Mouse (Mus musculus) WW6 (cell line): Measurements from ENCODE around the gene Il20rb.

ENCODE experiments used
- DNase-seq: peaks from one replicate; pipeline ENCODE4 v3.0.0-alpha.2; 2013; ENCODE audit warnings: low read depth, low spot score

Il20rb gene

GRCm38 (mm10) chr9:100470936-100471604 lies 15.5 kb downstream of the Il20rb start:
- no peak for DNase-seq

GRCm38 (mm10) chr9:100470228-100470627 lies 16.4 kb downstream of the Il20rb start:
- no peak for DNase-seq

GRCm38 (mm10) chr9:100469681-100470080 lies 16.9 kb downstream of the Il20rb start:
- no peak for DNase-seq

DNA sequence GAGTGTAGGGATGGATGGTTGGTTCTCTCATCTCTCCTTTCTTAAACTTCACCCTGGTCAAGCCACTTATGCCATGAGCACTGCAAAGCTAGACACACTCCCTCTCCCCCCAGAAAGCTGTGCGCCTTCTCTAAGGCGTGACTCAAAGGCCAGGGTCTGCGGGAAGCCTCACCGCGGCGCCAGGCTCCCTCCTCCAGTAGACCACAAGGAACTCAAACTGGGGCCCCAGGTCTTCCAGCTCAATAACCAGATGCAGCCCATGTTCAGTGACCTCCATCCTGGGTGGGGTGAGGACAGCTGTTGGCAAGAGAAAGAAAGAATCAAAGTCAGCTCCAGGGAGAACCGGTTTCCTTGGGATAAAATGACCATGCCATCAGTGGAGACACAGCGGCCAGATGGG lies 18.4 kb downstream of the Il20rb start:
- DNase-seq = no peak

DNA sequence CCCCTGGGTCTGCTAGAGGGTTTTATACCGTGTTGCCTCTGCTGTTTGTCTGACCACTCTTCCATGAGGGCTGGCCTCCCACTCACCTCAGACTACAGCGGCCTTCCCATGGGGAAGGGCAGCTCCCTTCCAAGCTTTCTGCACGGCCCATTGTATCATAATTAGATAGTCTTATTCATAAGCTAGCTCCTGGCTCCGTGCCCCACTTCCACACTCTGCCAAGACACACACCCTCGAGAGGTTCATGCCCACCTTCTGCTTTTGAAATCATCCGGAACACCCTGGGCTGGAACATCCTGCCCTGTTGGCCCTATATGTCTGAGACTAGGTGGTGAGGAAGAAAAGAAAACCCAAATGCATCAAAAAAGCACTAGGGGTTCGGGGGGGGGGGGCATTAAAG lies 18.9 kb downstream of the Il20rb start:
- DNase-seq = no peak

DNA sequence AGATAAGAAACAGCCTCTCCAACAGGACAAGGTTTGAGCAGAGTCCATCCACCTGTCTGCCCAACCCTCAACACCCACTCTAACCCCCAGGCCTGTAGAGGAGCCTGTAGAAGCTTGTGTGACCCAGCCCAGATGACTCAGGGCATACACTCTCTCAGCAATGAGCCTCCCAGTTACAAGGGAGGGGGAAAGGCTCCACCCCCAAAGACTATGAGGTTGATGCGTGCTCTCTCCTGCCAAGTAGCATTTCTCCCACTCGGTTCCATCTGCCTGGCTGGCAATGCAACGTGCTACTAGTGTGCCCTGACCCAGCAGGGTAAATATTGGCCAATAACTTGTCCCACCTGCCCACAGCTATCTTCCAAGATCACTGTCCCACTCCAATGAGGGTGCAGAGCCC lies 19.8 kb downstream of the Il20rb start:
- DNase-seq = no peak

GRCm38 (mm10) chr9:100465988-100466387 lies 20.6 kb downstream of the Il20rb start:
- no peak for DNase-seq

- no peak for DNase-seq
Observed at GRCm38 (mm10) chr9:100465380-100465779, 21.2 kb downstream of the Il20rb start.

DNA sequence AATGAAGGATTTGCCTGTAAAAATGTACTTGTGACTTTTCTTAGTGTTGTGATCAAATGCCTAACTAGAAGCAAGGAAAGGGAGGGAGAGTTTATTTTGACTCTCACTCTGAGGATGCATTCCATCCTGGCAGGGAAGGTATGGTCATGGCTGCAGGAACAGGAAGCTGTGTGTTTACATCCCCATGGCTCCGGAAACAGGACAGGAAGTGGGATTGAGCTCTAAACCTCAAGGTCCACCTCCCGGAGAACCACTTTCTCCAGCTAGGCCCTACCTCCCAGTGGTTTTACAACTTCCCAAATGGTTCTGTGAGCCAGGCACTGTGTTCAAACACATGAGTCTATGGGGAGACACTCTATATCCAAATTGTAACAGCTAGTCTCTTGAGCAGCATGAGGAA lies 22.8 kb downstream of the Il20rb start:
- DNase-seq = no peak

GRCm38 (mm10) chr9:100462098-100462497 lies 24.5 kb downstream of the Il20rb start:
- no peak for DNase-seq

DNA sequence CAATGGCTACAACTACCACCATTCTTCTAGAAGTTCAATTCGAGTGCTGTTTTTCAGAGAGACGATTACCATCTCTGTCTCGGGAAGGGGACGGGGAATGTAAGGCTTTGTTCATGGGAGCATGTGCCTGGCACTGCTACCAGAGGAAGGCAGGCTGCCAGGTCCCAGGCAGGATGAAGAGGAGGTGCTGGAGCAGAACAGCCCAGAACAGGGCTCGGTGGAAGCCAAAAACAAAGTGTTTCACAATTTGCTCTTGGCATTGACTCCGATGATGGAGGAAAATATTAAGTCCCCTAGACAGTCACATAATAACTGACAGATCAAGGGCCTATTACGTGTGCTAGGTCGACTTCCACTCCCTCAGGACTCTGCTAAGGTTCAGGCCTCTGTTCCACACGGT lies 24.9 kb downstream of the Il20rb start:
- no peak for DNase-seq

- no peak for DNase-seq
Observed at GRCm38 (mm10) chr9:100460203-100460602, 26.4 kb downstream of the Il20rb start.

DNA sequence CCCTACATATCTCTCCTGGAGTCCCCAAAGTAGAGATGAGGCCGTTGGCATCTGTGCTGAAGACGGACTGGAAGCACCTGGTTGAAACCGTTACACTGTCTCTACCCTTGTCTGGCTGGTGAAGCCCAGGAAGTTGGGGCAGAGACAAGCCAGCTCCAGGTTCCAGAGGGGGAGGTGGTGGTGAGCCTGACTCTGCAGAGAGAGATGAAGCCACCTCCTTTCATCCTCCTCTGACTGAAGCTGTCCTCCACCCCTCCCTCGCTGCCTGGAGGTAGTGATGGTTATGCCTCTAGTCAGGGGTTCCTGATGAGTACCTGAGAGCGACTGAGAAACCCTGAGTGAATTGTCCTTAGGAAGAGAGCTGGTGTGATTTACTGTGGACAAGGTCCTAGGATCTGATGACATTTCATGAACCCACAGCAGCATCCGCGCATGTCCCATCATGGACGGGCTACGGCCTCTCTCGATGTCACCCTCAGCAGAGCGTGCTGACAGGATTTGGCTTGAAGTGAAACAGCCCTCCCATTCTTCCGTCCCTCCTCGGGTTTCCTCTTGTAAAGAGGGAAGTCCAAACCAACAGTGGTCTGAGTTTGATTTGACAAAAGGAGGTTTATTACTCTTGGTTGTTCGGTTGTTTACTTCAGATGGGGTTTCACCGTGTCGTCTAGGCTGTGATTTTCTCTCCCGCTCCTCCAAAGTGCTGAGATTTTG lies 28.5 kb downstream of the Il20rb start:
- no peak for DNase-seq

DNA sequence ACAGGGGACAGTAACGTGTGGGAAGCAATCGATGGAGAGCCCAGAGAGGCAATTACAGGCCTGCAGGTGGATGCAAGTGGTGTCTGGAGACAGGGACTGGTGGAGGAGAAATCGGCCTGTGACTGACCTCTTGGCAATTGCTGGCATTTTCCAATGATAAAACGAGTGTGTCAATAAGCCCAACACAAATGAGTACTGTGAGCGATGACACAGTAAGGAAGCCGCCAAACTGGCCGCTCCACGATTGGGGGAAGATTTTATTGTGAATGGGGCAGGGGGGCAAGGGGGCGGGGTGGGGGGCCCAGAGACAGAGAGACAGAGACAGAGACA lies 32.0 kb downstream of the Il20rb start:
- no peak for DNase-seq

- peak; percentile 65 for DNase-seq
Observed at GRCm38 (mm10) chr9:100453944-100454663, 32.5 kb downstream of the Il20rb start.

DNA sequence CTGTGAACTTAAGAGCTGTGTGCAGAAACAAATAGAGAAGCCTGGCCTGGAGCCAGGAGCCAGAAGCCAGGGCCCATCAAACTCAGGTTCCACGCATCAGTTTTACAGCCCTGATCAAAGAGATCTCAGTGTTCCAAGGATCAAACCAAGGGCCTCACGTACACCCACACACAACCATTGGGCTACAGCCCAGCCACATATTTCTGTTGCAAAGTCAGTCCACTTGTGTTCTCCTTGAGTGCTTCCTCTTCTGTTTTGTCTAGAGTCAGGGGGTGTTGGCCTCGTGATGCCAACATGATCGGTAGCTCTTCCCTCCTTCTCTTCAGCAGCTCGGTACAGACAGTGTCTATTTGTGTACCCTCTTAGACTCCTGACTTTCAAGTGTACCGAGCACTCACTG lies 34.2 kb downstream of the Il20rb start:
- no peak for DNase-seq

GRCm38 (mm10) chr9:100446059-100446686 lies 40.4 kb downstream of the Il20rb start:
- peak; percentile 61 for DNase-seq

DNA sequence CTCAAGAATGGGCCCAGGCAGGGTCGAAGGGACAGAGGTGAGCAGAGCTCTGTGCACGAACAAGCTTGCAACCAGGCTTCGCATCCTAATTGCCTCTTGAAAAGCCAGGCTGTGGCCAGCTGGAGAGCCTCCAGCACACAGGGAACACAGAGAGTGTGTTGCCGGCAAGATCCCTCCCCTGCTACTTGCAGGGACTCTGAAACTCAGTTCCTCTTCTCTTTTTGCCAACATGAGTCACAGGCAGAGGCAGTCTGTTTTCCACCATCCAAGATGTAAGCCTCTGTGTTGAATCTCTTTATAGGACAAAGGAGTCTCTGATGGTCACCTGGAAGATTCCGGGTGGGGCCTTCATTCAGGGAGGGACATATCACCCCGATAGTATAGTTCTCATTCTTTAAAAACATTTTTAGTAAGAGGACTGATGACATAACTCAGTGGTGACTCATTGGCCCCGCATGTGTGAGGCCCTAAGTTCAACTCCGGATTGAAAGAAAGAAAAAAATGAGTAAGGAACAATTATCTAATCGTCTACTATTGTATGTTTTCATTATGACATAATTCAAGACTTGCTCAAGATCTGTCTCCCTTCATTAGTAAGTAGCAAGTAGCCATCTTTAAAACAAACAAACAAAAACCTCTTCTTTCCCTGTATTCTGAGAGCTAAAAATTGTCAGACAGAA lies 46.3 kb downstream of the Il20rb start:
- DNase-seq = no peak

DNA sequence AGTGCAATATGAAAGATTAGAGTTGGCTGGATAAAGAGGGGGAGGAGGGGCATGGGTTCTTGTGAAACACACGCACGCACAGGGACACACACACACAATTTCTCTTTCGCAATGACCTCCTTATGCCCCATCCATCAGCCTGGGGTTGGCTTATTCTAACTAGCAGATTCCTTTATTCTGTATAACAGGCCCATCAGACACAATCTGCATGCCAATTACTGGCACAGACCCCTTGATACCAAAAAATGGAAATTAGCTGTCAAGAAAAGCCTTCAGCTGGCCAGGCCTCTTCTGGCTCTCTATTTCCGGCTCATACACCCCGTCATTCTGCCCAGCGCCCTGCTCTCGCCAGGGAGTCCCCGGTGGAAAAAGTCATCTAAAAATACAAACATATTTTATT lies 47.1 kb downstream of the Il20rb start:
- no peak for DNase-seq

- no peak for DNase-seq
Observed at GRCm38 (mm10) chr9:100438994-100439393, 47.6 kb downstream of the Il20rb start.

DNA sequence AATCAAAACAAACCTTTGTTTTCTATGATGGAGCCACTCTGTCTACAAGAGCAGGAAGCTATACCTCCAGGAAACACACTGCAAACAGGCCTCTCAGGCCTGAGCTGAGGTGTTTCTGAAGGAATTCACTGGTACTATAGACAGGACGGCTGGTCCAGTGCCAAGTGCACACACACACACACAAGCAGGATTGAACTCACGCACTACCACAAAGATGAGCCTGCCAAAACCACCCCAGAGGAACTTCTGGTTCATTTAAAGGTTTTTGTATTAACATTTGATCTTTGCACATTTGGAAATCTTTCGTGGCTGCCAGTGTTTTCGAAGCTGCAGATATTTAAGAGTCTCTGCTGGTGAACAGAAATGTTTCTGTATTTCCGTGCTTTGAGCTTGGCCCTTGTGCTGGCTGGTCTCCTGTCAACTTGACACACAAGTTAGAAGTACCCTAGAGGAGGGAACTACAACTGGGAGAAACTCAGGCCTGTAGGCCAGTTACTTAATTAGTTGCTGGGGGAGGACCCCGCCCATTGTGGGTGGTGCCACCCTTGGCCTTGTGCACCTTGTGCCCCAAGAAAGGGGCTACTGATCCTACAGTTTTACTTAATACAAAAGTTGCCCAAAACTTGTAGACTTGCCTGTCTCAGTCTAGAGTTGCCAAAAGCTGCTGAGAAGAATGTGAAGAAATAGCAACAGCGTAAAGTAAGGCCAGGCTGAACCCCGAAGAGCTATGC lies 49.6 kb downstream of the Il20rb start:
- DNase-seq = no peak
